Mouse (Mus musculus) olfactory bulb, adult 2 months (tissue): ENCODE data around the gene Olfr1394.
"Not testable (repeated sequence)": the region's sequence is repeated elsewhere in the genome, so short reads cannot be mapped to it uniquely, and the experiment has no call there.

Experiments
- CTCF ChIP-seq: fragments of 200-500 bp; IDR thresholded peaks from 2 replicates; pipeline ENCODE4 v1.5.1; 2012; ENCODE audit warnings: low read depth, mild to moderate bottlenecking, low read length, moderate library complexity; ENCODE audit not compliant: insufficient read depth
- POLR2A ChIP-seq: fragments of 200-500 bp; IDR thresholded peaks from 2 replicates; pipeline ENCODE4 v1.6.1; 2012; ENCODE audit warnings: mild to moderate bottlenecking, low read depth, low read length, moderate library complexity; ENCODE audit not compliant: insufficient read depth

DNA sequence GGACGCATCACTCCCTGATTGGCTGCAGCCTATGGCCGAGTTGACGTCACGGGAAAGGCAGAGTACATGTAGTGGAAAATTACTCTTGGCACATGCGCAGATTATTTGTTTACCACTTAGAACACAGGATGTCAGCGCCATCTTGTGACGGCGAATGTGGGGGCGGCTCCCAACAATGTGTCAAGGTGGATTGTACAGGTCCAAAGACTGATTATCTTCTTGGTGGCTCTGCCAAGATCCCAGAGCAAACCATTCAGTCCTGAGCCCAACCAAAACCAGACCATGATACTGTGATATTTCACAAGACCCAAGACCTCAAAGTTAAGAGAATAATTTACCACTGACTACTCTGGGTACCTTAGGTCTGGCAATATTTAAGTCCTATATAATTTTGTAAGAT, 40.6 kb downstream of the Olfr1394 start:
- TF ChIP-seq CTCF, POLR2A: not testable (repeated sequence)
